Mouse (Mus musculus) ovary, postnatal 14 days (tissue): ENCODE data around the gene Stox2.

Source experiments
- DNase-seq: peaks from one replicate; pipeline ENCODE4 v3.0.0; 2022; ENCODE audit warnings: low spot score

Stox2 gene

DNA sequence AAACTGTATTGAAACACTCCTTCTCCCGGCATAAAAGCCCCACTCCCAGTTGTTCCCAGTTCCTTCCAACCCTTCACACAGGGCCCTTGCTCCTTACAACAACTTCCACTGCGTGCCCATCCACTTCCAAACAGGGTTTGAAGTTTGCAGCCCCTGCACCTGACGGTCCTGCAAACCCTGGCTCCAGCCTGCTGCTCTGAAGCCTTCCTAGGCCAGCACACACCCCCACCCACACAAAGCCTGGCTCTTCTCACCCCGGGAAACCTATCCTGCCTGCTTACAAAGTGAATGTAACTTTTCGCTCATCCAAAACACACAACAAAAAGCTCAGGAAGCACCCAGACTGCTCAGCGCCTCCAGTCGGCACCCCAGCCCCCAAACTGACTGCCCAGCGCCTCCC is 37.1 kb downstream of the Stox2 start:
- no peak for DNase-seq

DNA sequence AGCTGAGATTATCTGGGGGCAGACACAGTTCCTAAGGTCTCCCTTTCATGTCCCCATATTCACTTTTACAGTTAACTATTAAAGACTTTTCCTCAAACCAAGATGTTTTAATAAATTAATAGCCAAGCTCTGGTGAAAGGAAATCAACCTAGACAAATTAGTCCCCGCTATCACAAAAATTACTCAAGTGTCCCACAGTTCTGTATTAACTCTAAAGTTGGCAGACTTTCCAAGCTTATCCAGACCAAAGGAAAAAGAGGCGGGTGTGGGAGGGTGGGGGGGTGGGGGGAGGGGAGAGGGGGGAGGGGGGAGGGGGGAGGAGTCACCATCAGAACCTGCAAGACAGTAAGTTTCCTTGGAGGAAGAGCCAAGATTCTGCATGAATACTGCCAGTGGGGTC is 41.3 kb downstream of the Stox2 start:
- no peak for DNase-seq

DNA sequence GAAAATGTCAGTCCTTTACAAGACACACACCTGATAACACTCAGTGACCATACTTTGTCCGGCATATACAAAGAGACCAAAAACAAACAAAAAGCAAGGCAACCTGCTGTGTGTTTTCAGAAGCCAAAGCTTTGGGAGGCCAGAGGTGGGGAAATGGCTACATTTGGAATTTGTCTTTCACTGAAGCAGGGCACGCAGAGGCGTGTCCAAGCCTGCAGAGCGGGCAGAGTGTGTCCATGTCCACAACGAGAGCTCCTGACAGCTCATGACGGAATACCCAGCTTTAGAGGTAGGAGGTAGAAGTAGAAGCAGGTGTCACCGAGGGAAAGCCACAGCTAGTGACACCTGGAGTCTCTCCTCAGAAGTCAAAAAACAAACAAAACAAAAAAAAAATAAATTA is 53.2 kb downstream of the Stox2 start:
- no peak for DNase-seq

DNA sequence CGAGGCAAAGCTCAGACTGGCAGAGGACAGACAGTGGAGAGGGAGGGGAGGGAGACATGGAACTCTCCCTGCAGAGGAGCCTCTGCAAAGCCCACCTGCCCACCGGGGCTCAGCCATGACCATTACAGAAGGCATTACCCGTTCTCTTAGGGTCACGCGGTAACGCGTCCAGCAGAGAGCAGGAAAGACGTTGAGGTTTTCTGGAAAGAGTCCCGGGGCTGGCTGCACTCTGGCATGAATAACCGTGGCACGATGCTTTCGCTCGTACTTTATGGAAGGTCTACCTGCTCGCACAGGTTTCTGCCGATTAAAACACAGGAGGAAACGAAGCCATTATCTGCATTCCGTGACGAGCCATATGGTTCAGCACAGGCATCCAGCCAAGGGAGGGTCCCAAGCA is 53.9 kb downstream of the Stox2 start:
- DNase-seq, result peak; percentile 15

DNA sequence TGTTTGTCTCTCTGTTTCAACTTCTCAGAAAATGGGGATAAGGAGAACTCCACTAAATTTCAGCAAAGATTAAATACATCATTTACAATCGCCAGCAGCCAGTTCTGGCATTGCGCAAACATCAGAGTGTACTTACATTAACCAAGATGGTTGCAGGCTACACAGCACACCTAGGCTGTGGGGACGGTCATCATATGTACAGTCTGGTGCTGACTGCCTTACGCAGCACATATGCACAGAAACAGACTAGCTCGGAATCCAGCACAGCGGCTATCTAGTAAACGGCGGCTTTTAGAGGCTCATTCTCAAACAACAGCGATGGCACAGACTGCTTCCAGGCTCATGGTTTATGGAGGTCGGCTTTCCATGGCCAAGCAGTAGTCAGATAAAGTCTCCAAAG is 54.3 kb downstream of the Stox2 start:
- DNase-seq, result no peak

DNA sequence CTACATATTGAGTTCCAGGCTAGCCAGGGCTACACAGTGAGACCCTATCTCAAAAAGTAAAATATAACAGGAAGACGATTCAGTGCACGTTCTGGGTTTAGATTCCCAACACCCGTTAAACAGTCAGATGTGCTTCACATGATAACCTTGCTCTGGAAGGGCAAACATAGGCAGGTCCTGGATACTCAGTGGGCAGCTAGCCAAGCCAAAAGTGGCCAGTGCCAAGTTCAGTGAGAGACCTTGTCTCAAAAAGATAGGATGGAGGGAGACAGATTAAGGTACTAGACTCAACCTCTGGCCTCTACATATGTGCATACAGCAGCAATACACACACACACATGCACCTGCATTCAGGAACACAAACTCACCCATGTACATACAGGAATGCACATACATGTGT is 56.7 kb downstream of the Stox2 start:
- DNase-seq, result no peak

DNA sequence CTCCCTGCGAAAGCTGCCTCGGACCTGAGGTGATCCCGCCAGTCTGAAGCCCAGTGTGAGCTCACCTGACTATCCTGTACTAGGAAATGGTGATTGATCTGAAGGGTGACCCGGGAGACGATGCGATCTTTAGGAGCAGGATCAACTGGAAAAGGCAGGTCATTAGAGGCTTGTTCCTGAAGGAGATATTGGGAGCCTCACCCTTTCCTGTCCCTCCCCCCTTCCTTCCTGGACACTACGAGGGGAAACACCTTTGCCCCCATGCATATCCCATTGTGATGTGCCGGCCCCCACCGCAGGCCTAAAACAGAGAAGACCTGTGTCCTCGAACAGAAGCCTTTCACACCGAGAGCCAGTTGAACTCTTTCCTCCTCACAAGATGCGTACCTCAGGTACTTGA is 58.0 kb downstream of the Stox2 start:
- no peak for DNase-seq

DNA sequence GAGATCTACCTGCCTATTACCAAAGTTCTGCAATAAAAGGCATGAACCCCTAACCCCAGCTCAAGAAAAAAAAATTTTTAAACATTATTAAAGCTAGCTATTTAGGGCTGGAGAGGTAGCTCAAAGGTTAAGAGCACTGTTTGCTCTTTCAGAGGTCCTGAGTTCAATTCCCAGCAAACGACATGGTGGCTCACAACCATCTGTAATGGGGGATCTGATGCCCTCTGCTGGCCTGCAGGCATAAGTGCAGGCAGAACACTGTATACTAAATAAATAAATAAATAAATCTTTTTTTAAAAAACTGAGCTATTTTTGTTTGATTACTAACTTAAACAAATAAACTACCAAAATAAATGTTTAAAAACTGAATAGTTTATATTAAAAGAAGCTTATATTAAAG is 60.4 kb downstream of the Stox2 start:
- DNase-seq, result no peak

DNA sequence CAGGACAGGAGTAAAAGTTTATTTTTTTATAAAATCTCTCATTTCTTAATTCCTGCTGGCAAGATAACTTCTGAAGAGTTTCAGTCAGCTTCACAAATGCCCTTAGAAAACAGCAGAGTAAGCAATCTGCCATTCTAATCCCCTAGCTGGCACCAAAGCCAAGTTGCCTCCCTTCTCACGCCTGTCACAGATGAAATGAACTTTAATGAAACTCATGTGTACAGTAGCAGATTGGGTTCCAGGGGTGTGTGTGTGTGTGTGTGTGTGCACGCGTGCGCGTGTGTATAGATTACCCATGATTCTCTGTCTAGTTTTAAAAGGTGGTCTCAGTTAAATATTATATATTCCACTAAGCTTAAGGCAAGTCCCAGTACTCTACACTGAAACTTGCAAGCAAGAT is 62.0 kb downstream of the Stox2 start:
- DNase-seq, result no peak

DNA sequence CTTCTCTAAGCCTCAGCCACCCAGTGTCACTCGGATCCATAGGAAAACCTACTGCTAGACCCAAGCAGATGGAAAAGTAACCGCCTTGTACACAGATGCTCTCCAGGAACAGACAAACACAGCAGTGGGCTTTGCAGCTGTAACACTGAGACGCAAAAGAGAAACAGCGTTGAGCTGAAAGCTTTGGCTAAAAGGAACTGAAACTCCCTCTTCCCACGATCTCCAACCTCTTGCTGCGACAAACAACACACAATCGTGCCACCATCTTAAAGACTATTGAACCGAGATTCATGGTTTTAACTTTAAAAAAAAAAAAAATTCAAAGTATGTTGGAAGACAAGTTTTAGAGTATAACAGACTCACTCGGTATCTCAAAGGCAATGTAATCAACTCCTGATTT is 62.5 kb downstream of the Stox2 start:
- no peak for DNase-seq

DNA sequence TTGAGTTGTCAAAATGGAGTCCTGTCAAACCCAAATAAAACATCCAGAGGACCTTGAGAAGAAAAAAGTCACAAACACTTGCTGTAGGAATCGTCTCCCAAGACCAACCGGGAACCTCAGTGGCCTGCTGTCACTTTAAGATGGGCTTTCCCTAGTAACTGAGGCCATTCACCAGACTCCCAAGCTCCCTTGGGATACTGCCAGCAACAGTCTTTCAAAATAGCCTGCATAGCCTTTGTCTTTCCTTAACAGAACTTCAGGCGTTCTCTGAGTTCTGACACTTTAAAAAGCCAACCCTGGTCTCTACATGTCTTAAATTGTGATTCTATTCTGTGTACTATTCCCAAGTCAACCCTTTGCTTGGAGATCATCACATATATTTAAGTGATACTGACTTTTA is 64.9 kb downstream of the Stox2 start:
- DNase-seq, result peak; percentile 21

DNA sequence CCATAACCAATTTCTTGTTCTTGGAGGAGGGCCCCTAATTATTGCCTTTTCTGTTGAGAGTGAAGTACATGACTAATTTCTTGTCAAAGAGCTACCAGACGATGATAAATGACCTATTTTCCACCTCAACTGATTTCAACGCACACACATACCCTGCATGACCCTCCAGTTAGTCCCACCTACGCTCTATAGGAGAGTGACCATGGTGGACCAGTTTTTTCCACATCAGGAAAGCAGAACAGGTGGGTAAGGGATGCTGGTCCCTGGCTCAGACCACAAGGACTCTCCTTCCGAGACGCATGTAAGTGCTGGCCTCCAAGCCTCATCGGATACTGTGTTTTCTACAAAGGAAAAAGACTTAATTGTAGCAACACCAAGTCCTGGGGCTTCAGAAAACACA is 65.4 kb downstream of the Stox2 start:
- no peak for DNase-seq

DNA sequence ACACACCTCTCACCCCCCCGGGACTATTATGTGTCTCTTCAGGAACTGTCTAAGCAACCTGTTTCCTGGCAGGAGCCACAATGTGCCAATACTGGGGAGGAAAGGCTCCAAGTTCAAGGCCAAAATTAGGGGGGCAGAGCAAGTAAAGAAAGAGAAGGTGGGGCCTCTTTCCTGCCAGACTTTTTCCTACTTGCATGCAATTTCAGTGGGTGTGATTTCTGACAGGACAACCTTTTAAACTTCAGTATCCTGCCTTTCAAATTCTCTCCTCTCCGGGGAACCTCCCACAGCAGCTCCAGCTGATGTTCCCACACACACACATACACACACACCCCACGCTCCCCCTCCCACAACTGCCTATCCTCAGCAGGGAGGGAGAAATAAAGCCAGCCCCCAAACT is 66.1 kb downstream of the Stox2 start:
- no peak for DNase-seq

DNA sequence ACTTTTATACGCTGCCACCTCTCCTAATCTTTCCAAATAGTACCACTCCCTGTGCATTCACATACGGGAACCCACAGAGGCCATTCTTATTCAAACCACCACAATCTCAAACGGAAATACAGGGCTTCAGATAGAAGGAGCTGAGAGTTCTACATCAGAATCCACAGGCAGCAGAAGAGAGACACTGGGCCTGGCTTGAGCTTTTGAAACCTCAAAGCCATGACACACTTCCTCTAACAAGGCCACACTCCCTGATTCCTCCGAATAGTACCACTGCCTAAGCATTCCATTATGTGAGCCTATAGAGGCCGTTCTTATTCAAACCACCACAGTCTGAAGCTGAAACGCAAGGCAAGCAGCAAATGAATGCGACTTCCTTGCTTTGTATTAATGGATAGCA is 69.5 kb downstream of the Stox2 start:
- DNase-seq, result no peak

DNA sequence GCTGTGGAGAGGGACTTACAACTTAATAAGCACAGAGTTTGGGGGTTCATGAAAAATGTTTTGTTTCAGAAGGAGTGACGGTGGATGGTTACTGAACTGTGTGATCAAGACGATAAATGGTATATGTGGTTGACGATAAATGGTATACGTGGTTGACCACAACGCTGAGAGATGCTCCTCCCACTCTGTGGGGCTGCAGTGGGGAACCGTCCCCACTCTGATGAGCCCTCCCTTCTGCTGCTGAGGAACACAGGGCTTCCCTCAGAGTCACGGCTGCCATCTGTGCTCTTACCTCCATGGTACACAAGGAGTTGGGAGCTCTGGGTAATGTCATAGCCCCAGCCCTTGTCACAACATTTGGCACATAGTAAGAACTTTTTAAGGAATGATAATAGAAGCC is 72.4 kb downstream of the Stox2 start:
- DNase-seq, result no peak

DNA sequence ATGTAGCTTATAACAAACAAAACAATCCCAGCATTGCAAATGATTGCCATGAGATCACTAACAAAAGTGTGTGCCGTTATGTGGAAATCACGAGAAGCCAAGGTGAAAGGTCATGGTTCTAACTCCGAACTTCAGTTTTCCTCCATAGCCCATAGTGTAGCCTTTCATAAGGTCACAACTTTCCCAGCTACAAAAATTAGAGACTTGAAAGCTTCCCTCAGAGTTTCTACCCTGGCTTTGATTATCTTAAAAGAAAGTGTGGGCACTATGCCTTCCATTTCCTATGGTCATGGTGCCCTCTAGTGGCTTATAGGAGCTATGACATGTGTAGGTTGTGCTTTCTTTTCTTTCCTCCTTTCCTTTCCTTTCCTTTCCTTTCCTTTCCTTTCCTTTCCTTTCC is 74.6 kb downstream of the Stox2 start:
- DNase-seq, result no peak

DNA sequence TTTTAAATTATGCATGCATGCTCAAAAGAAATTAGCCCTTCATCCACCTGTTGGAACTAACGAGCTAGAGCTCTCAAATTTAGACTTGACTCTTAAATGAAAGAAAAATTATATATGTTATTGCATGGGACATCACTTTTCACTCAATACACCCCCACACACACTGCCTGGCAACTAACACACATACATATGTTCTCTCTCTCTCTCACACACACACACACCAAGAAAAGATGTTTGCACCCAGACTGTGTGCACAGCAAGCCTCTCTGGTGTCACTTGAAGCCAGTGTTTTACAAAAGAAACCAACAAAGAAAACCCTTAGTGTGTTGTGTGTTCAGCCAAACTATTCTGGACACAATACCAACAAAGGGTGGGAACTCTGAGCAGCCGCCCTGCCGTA is 75.1 kb downstream of the Stox2 start:
- DNase-seq, result no peak

DNA sequence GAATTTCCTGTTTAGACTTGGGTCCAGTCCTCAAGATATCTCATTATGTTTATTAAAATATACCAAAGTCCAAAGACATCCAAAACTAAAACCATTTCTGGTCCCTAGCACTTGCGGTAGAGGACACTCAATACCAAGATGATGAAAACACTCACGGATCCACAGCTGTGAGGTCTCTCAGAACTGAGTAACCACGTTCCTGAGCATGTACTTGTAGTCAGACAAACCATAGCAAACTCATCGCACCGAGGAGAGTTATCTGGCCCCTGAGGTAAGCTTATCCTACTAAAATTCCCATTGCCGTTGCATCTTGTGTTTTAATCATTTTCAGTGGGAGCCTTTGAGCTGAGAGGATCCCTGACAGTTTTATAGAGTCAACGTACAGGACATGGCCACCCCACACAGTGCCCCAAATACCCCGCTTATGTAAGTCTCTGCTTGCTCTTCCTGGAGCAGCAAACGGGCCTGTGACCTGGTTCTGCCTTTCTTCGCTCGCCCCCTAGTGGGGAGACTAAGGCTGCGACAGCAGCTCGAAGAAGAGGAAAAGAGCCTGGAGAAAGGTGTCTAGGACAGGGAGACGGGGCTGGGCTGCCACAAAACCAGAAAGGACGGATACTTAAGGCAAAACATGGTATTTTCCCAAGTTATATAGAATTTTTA is 75.6 kb downstream of the Stox2 start:
- peak; percentile 70 for DNase-seq

DNA sequence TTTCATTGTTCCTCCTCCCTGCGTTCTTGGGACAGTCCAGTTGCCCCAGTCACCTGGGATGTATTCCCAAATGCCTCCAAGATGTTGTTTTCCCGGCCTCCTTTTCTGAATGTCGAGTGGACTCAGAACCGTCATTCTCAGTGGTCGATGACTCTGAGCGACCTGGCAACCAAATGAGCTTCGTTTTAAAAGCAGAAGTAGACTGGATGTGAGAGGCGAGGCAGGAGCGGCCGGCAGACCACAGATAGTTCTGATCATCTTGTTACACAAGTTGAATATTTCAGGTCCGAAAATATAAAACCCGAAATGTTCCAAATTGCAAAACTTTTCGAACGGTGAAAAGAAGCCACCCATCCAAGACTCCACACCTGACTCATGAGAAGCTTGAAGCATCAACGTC is 76.2 kb downstream of the Stox2 start:
- no peak for DNase-seq

DNA sequence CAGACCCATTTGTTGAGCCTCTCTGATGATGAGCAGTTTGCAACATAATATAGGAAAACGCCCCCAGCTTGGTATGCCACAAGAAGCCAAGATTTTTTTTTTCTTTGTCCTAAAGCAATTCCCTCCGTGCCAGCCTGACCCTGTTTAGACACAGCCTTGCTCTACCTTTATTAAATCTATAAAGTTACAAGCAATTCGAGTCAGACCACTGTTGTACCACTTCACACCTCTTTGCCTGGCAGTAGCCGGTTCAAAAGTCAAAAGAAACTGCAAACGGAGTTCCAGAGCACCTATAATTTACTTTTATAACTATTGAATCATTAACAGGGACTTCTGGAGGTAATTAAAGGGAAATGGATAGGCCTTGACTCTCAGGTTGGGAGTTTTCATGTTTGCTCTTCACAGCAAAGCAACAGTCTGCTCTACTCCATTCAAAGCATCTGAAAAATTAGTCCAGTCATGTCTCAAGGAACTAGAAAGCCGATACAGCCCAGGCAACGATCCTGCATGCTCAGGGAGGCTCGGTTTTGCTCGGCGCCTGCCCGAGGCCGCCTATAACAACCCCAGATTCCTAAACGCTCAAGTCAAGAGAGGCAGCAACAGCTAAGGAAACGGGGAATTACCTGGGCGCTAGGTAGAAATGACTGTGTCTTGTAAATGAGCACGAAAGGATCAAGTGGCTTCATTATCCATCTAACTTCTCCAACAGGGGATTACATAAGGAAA is 77.0 kb downstream of the Stox2 start:
- no peak for DNase-seq

DNA sequence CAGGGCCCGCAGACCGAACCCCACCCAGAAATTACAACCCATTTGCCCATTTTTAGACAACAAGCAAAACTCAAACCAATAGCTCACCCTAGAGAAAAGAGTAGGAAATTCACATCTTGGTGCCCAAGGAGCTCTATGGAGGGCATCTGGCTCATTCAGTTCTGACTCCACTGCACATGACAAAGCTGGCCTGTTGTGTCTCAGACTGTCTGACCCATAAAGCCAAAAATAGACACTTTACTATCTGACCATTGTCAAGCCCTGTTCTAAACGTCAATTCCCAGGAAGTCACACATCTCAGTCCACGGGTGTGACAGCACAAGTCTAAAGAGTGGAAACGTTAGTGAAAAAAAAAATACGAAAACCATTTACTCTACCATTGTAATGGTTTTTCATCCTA is 79.1 kb downstream of the Stox2 start:
- no peak for DNase-seq

DNA sequence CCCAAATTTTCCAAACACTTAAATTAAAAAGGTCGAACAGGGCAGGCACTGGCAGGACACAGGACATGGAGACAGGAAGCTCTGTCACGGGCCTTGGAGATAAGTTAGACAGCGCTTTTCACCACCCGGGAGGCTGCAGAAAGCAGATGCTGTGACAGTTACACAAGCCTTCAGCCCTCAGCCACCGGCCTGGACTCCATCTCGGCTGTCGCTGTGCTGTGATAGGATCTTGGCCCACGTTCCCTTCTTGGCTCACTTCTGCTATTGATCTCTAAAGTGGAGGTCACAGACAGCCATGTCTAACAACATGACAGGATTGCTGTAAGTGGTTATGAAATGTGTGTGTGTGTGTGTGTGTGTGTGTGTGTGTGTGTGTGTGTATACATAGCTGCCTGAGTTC is 82.9 kb downstream of the Stox2 start:
- no peak for DNase-seq

DNA sequence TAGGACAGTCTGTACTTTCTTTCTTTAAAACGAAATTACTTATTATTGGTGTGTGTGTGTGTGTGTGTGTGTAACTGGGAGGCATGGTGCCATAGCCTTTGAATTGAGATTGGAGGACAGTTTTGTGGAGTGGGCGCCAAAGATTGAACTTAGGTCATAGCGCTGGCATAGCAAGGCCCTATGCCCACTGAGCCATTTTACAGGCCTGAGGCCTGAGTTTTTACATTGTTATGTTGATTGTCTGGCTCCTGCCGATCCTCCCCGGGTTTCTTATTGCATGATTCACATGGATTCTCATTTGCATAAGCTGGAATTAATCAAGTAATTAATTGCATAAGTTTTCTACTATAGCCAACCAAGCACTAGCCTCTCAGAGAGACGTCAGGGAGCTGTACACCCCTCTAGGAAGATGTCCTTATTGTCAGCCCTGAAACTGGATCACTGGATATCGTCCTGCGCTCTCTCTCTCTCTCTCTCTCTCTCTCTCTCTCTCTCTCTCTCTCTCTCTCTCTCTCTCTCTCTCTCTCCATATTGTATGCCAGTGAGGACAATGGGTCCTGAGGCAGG is 90.7 kb downstream of the Stox2 start:
- DNase-seq, result no peak
